Mouse (Mus musculus) megakaryocyte progenitor cell, adult 5-6 weeks (primary cell): ENCODE results near the gene Ifnl2. TPM values are rescaled to one million over a fixed set of nuclear protein-coding genes. Genes with fewer than 3 reads are reported as not detected.
"Not testable (repeated sequence)": the region's sequence is repeated elsewhere in the genome, so short reads cannot be mapped to it uniquely, and the experiment has no call there.

Experiments
- ATAC-seq: replicated peaks from 2 replicates; pipeline ENCODE4 v1.8.0; 2016; ENCODE audit warnings: mild to moderate bottlenecking, moderate TSS enrichment, inconsistent platforms; ENCODE audit not compliant: poor library complexity
- total RNA-seq, 2 experiments: library from RNA; stranded (forward) in 1 of 2; stranded (reverse) in 1 of 2; fragments of 157-497, 149-512 nt in 1 of 2; fragments of 200-1000 nt in 1 of 2; gene quantifications; 2 replicates each; pipeline versions ENCODE4 v1.2.3 to v1.2.4; 2015 to 2017

Ifnl2 gene
- total RNA-seq (2015) = not detected in 2 replicates
- not detected in 2 replicates for total RNA-seq (2017)

GRCm38 (mm10) chr7:28510405-28510974, at the start of gene Ifnl2:
TSS of gene Ifnl2 (minus strand) at chr7:28510455.
- ATAC-seq = not testable (repeated sequence)

GRCm38 (mm10) chr7:28558486-28558885, 48.2 kb upstream of the Ifnl2 start:
- ATAC-seq = peak; percentile 38; the same call in 1 of the 2 replicates

GRCm38 (mm10) chr7:28557708-28558107, 47.5 kb upstream of the Ifnl2 start:
- ATAC-seq = peak; percentile 74

GRCm38 (mm10) chr7:28557069-28557468, 46.8 kb upstream of the Ifnl2 start:
- ATAC-seq = no peak

GRCm38 (mm10) chr7:28555939-28556535, 45.8 kb upstream of the Ifnl2 start:
- ATAC-seq = no peak

GRCm38 (mm10) chr7:28553076-28553475, 42.8 kb upstream of the Ifnl2 start:
- ATAC-seq = no peak

- peak; percentile 89 for ATAC-seq
Observed at GRCm38 (mm10) chr7:28547628-28548027, 37.4 kb upstream of the Ifnl2 start.

- no peak for ATAC-seq
Observed at GRCm38 (mm10) chr7:28547154-28547553, 36.9 kb upstream of the Ifnl2 start, which contains the start of gene Nccrp1. TSS of gene Nccrp1 (minus strand) at chr7:28547254.

- ATAC-seq = no peak
Observed at GRCm38 (mm10) chr7:28546649-28547048, 36.4 kb upstream of the Ifnl2 start.

- ATAC-seq = no peak
Observed at GRCm38 (mm10) chr7:28545891-28546210, 35.6 kb upstream of the Ifnl2 start.

- peak; percentile 42 for ATAC-seq
Observed at GRCm38 (mm10) chr7:28545048-28545890, 35.0 kb upstream of the Ifnl2 start.

- ATAC-seq = no peak
Observed at GRCm38 (mm10) chr7:28544051-28544601, 33.9 kb upstream of the Ifnl2 start.

GRCm38 (mm10) chr7:28540526-28540925, 30.3 kb upstream of the Ifnl2 start, which contains the start of gene Sycn:
TSS of gene Sycn (plus strand) at chr7:28540885.
- no peak for ATAC-seq

GRCm38 (mm10) chr7:28538886-28539285, 28.6 kb upstream of the Ifnl2 start:
- not testable (repeated sequence) for ATAC-seq

GRCm38 (mm10) chr7:28532005-28532404, 21.8 kb upstream of the Ifnl2 start:
- ATAC-seq = no peak

- ATAC-seq = peak; percentile 95
Observed at GRCm38 (mm10) chr7:28527922-28528719, 17.9 kb upstream of the Ifnl2 start.

GRCm38 (mm10) chr7:28522536-28522935, 12.3 kb upstream of the Ifnl2 start, which contains the start of gene Ifnl3:
TSS of gene Ifnl3 (plus strand) at chr7:28522836.
- not testable (repeated sequence) for ATAC-seq

GRCm38 (mm10) chr7:28511441-28511840, 1.2 kb upstream of the Ifnl2 start:
- no peak for ATAC-seq

- ATAC-seq = not testable (repeated sequence)
Observed at GRCm38 (mm10) chr7:28509121-28509520, 1.1 kb downstream of the Ifnl2 start.

- peak; percentile 58; the same call in 1 of the 2 replicates for ATAC-seq
Observed at GRCm38 (mm10) chr7:28505585-28505984, 4.7 kb downstream of the Ifnl2 start.
